Mouse (Mus musculus): ENCODE measurements around the gene Scnm1. TPM values are rescaled to one million over a fixed set of nuclear protein-coding genes. Genes with fewer than 3 reads are reported as not detected.

Scnm1 gene
- polyA plus RNA-seq, 1 experiment: 34.3 TPM

- no peak for TF ChIP-seq POLR2A (IDR thresholded peaks at IDR 0.05; ENCODE audit: low read depth, low read length)
- peak; percentile 40; the same call in 1 of the 2 replicates for TF ChIP-seq CTCF (IDR thresholded peaks at IDR 0.05; ENCODE audit: extremely low read depth, insufficient read length, insufficient replicate concordance, low read depth, low read length)
- WGBS: 42% methylated on average over 4 of the region's 4 CpGs
- H3K36me3 ChIP-seq (ENCODE audit: control insufficient read depth, insufficient read depth, low read length): no peaks in the 10 kb centered on the region
Measured at GRCm38 (mm10) chr3:95153874-95154273, 20.1 kb upstream of the Scnm1 start.

GRCm38 (mm10) chr3:95147924-95148323 lies 14.1 kb upstream of the Scnm1 start:
- 78% methylated on average over 3 of the region's 3 CpGs for WGBS
- H3K4me3 ChIP-seq (ENCODE audit: low read depth, low read length): no peak overlapping the region
- no peaks in the 10 kb centered on the region for H3K4me1 ChIP-seq (ENCODE audit: control insufficient read depth, insufficient read depth, insufficient read length, low read length)
- no peaks in the 10 kb centered on the region for H3K36me3 ChIP-seq (ENCODE audit: control insufficient read depth, insufficient read depth, low read length)
- no peaks in the 10 kb centered on the region for H3K27me3 ChIP-seq (ENCODE audit: control insufficient read depth, insufficient read depth, low read length)
- TF ChIP-seq CTCF (IDR thresholded peaks at IDR 0.05; ENCODE audit: extremely low read depth, insufficient read length, insufficient replicate concordance, low read depth, low read length) (no peak), POLR2A (IDR thresholded peaks at IDR 0.05; ENCODE audit: low read depth, low read length) (no peak)
- H3K27ac ChIP-seq (ENCODE audit: insufficient read depth, low read depth, low read length): no peak overlapping the region

More at GRCm38 (mm10) chr3:95153874-95154273, 20.1 kb upstream of the Scnm1 start:
- Histone ChIP-seq H3K27me3 (ENCODE audit: control insufficient read depth, insufficient read depth, low read length) (no peaks in the 10 kb centered on the region), H3K27ac (ENCODE audit: insufficient read depth, low read depth, low read length) (no peak overlapping the region), H3K4me3 (ENCODE audit: low read depth, low read length) (no peak overlapping the region), H3K4me1 (ENCODE audit: control insufficient read depth, insufficient read depth, insufficient read length, low read length) (no peaks in the 10 kb centered on the region)

- H3K4me3 ChIP-seq (ENCODE audit: low read depth, low read length): no peak overlapping the region
- WGBS: 7% methylated on average over 5 of the region's 5 CpGs
- peak overlapping the region; percentile 74 for H3K27ac ChIP-seq (ENCODE audit: insufficient read depth, low read depth, low read length)
- TF ChIP-seq POLR2A (IDR thresholded peaks at IDR 0.05; ENCODE audit: low read depth, low read length) (no peak), CTCF (IDR thresholded peaks at IDR 0.05; ENCODE audit: extremely low read depth, insufficient read length, insufficient replicate concordance, low read depth, low read length) (peak; percentile 92; the same call in 1 of the 2 replicates)
- no peaks in the 10 kb centered on the region for H3K27me3 ChIP-seq (ENCODE audit: control insufficient read depth, insufficient read depth, low read length)
- H3K4me1 ChIP-seq (ENCODE audit: control insufficient read depth, insufficient read depth, insufficient read length, low read length): peaks cover 4% of the 10 kb centered on the region
- peaks cover 17% of the 10 kb centered on the region for H3K36me3 ChIP-seq (ENCODE audit: control insufficient read depth, insufficient read depth, low read length)
Measured at GRCm38 (mm10) chr3:95142617-95143011, 8.8 kb upstream of the Scnm1 start.

- WGBS: 65% methylated on average over 10 of the region's 10 CpGs
- Histone ChIP-seq H3K36me3 (ENCODE audit: control insufficient read depth, insufficient read depth, low read length) (peaks cover 17% of the 10 kb centered on the region), H3K27me3 (ENCODE audit: control insufficient read depth, insufficient read depth, low read length) (no peaks in the 10 kb centered on the region), H3K4me3 (ENCODE audit: low read depth, low read length) (peak within 1 kb of the TSS; percentile 50), H3K27ac (ENCODE audit: insufficient read depth, low read depth, low read length) (peak within 1 kb of the TSS; percentile 74), H3K4me1 (ENCODE audit: control insufficient read depth, insufficient read depth, insufficient read length, low read length) (peaks cover 4% of the 10 kb centered on the region)
- TF ChIP-seq POLR2A (IDR thresholded peaks at IDR 0.05; ENCODE audit: low read depth, low read length) (peak; percentile 58; the same call in 1 of the 2 replicates), CTCF (IDR thresholded peaks at IDR 0.05; ENCODE audit: extremely low read depth, insufficient read length, insufficient replicate concordance, low read depth, low read length) (no peak)
Measured at GRCm38 (mm10) chr3:95141952-95142616, 8.3 kb upstream of the Scnm1 start, which contains the start of gene Tnfaip8l2. TSS of gene Tnfaip8l2 (minus strand) at chr3:95142360.

GRCm38 (mm10) chr3:95141474-95141873 lies 7.7 kb upstream of the Scnm1 start:
- Histone ChIP-seq H3K27ac (ENCODE audit: insufficient read depth, low read depth, low read length) (peak overlapping the region; percentile 74), H3K27me3 (ENCODE audit: control insufficient read depth, insufficient read depth, low read length) (no peaks in the 10 kb centered on the region), H3K4me3 (ENCODE audit: low read depth, low read length) (peak overlapping the region; percentile 50), H3K36me3 (ENCODE audit: control insufficient read depth, insufficient read depth, low read length) (peaks cover 17% of the 10 kb centered on the region), H3K4me1 (ENCODE audit: control insufficient read depth, insufficient read depth, insufficient read length, low read length) (peaks cover 4% of the 10 kb centered on the region)
- TF ChIP-seq CTCF (IDR thresholded peaks at IDR 0.05; ENCODE audit: extremely low read depth, insufficient read length, insufficient replicate concordance, low read depth, low read length) (no peak), POLR2A (IDR thresholded peaks at IDR 0.05; ENCODE audit: low read depth, low read length) (no peak)
- 85% methylated on average over 9 of the region's 9 CpGs for WGBS

- 93% methylated on average over 6 of the region's 6 CpGs for WGBS
- Histone ChIP-seq H3K4me1 (ENCODE audit: control insufficient read depth, insufficient read depth, insufficient read length, low read length) (peaks cover 6% of the 10 kb centered on the region), H3K4me3 (ENCODE audit: low read depth, low read length) (0 out of 2 replicates have a peak overlapping the region, but pooled peaks have one; percentile 8), H3K27ac (ENCODE audit: insufficient read depth, low read depth, low read length) (0 out of 2 replicates have a peak overlapping the region, but pooled peaks have one; percentile 10), H3K36me3 (ENCODE audit: control insufficient read depth, insufficient read depth, low read length) (peaks cover 17% of the 10 kb centered on the region), H3K27me3 (ENCODE audit: control insufficient read depth, insufficient read depth, low read length) (no peaks in the 10 kb centered on the region)
- TF ChIP-seq POLR2A (IDR thresholded peaks at IDR 0.05; ENCODE audit: low read depth, low read length): no peak
Measured at GRCm38 (mm10) chr3:95140795-95141194, 7.0 kb upstream of the Scnm1 start.

- WGBS: 84% methylated on average over 18 of the region's 18 CpGs
- Histone ChIP-seq H3K27ac (ENCODE audit: insufficient read depth, low read depth, low read length) (no peak overlapping the region), H3K4me3 (ENCODE audit: low read depth, low read length) (0 out of 2 replicates have a peak overlapping the region, but pooled peaks have one; percentile 1), H3K27me3 (ENCODE audit: control insufficient read depth, insufficient read depth, low read length) (no peaks in the 10 kb centered on the region), H3K4me1 (ENCODE audit: control insufficient read depth, insufficient read depth, insufficient read length, low read length) (peaks cover 6% of the 10 kb centered on the region), H3K36me3 (ENCODE audit: control insufficient read depth, insufficient read depth, low read length) (peaks cover 17% of the 10 kb centered on the region)
- no peak for TF ChIP-seq POLR2A (IDR thresholded peaks at IDR 0.05; ENCODE audit: low read depth, low read length)
- TF ChIP-seq CTCF (IDR thresholded peaks at IDR 0.05; ENCODE audit: extremely low read depth, insufficient read length, insufficient replicate concordance, low read depth, low read length): no peak
Measured at GRCm38 (mm10) chr3:95140289-95140595, 6.4 kb upstream of the Scnm1 start.

All from small intestine, adult 2 months (tissue).